Mouse (Mus musculus) forebrain, embryonic 16.5 days (tissue): ENCODE measurements around the gene Nudt16l1. TPM values are rescaled to one million over a fixed set of nuclear protein-coding genes. Genes with fewer than 3 reads are reported as not detected.

ENCODE experiments used
- ATAC-seq: fragments of 200-750 bp; cut with Nextera tagmentation; 2 replicates; pipeline ENCODE4 v1.8.0; 2017; ENCODE audit warnings: mild to moderate bottlenecking, moderate library complexity
- H3K27ac ChIP-seq: fragments of 300-500 bp; sonication (generic); 2 replicates; pipeline ENCODE4 v1.5.1; 2014; ENCODE audit warnings: low read length, control low read depth
- H3K27me3 ChIP-seq: fragments of 300-500 bp; sonication (generic); replicated peaks from 2 replicates; pipeline ENCODE4 v1.6.1; 2014; ENCODE audit warnings: low read length; ENCODE audit not compliant: control insufficient read depth, insufficient read depth
- H3K36me3 ChIP-seq: fragments of 300-500 bp; sonication (generic); 2 replicates; pipeline ENCODE4 v1.6.1; 2014; ENCODE audit not compliant: control insufficient read depth, insufficient read depth
- H3K4me1 ChIP-seq: fragments of 300-500 bp; sonication (generic); replicated peaks from 2 replicates; pipeline ENCODE4 v1.6.1; 2014; ENCODE audit warnings: low read length; ENCODE audit not compliant: control insufficient read depth, insufficient read depth
- H3K4me2 ChIP-seq: fragments of 300-500 bp; sonication (generic); 2 replicates; pipeline ENCODE4 v1.6.1; 2014; ENCODE audit warnings: mild to moderate bottlenecking, low read length, control low read depth
- H3K4me3 ChIP-seq: fragments of 300-500 bp; sonication (generic); replicated peaks from 2 replicates; pipeline ENCODE4 v1.5.1; 2014; ENCODE audit warnings: mild to moderate bottlenecking, low read length, control low read depth
- H3K9ac ChIP-seq: fragments of 300-500 bp; sonication (generic); replicated peaks from 2 replicates; pipeline ENCODE4 v1.6.1; 2014; ENCODE audit warnings: low read depth, low read length, control low read depth
- H3K9me3 ChIP-seq: fragments of 300-500 bp; sonication (generic); 2 replicates; pipeline ENCODE4 v1.6.1; 2016; ENCODE audit warnings: low read length; ENCODE audit not compliant: control insufficient read depth
- WGBS: fragments of 180-500 bp; shearing (Covaris S2); extraction: QIAGEN DNeasy Blood & Tissue Kit; methylation state at CpG from one replicate; pipeline ENCODE4 v1.1.7; 2014; 5-methylcytosine and 5-hydroxymethylcytosine counted together
- polyA plus RNA-seq: library from polyadenylated mRNA; unstranded; fragments of >200 nt; fragmentation: Nextera tagmentation; extraction: Ambion mirVana; gene quantifications from 2 replicates; pipeline ENCODE4 v1.2.1, GENCODE M21; 2015

The Nudt16l1 gene
- polyA plus RNA-seq, 1 experiment from 2014 or later, result 139 TPM

DNA sequence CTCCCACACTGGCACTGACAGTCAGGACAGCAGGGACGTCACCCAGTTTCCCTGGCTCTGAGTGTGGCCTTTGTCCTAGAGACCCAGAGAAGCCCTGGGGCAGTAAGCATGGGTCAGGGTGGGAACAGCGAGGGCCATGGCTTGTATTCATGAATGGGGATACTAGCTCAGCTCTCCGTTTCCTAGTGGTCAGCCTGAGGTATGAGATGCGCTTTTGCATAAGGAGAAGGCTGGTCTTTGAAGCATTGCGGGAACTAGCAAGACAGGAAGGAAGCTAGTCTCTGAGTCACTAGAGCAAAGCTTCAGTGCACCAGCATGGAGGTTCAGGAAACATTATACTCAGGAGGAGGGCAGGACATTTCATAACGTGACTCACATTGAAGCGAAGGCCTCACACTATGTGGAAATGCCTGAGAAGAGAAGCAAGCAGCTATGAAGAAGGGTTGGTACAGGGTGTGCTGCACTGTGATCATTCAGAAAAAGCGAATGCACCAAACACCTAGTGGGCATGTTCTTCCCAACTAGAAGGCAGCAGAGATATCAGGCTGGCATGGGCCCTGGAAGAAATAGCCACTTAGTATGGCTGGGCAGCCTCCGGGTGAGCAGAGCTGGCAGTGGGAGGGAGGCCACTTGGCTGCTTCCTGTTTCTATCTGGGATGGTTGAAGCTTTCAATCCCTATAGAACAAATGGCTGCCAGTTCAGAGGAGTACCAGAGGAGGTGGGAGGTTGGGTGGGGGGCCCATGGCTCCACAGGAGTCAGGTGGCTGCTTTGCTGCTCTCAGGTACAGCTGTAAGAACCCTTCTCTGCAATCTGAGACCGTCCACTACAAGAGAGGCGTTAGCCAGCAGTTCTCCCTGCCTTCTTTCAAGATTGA is 25.4 kb upstream of the Nudt16l1 start:
- no peak overlapping the region for H3K4me2 ChIP-seq
- H3K27me3 ChIP-seq, result no peaks in the 10 kb centered on the region
- H3K9me3 ChIP-seq, result no peaks in the 10 kb centered on the region
- H3K4me1 ChIP-seq, result no peaks in the 10 kb centered on the region
- no peak overlapping the region for H3K27ac ChIP-seq
- ATAC-seq, result no peak
- WGBS, result 78% methylated on average over 11 of the region's 11 CpGs
- no peak overlapping the region for H3K9ac ChIP-seq
- H3K36me3 ChIP-seq, result peaks cover 28% of the 10 kb centered on the region
- no peak overlapping the region for H3K4me3 ChIP-seq

- 36% methylated on average over 12 of the region's 12 CpGs for WGBS
- Histone ChIP-seq H3K4me1 (no peaks in the 10 kb centered on the region), H3K4me3 (no peak overlapping the region), H3K4me2 (no peak overlapping the region), H3K9ac (no peak overlapping the region), H3K27ac (no peak overlapping the region), H3K36me3 (peaks cover 28% of the 10 kb centered on the region), H3K9me3 (no peaks in the 10 kb centered on the region), H3K27me3 (no peaks in the 10 kb centered on the region)
- ATAC-seq, result peak; percentile 67
Measured at GRCm38 (mm10) chr16:4913783-4914735, 24.5 kb upstream of the Nudt16l1 start.

GRCm38 (mm10) chr16:4915931-4916330 is 22.6 kb upstream of the Nudt16l1 start:
- Histone ChIP-seq H3K36me3 (peaks cover 22% of the 10 kb centered on the region), H3K27ac (no peak overlapping the region), H3K9ac (no peak overlapping the region), H3K4me3 (no peak overlapping the region), H3K4me1 (no peaks in the 10 kb centered on the region), H3K9me3 (no peaks in the 10 kb centered on the region), H3K4me2 (no peak overlapping the region), H3K27me3 (no peaks in the 10 kb centered on the region)
- 89% methylated on average over 3 of the region's 3 CpGs for WGBS
- ATAC-seq, result no peak

- Histone ChIP-seq H3K4me3 (no peak overlapping the region), H3K4me1 (no peaks in the 10 kb centered on the region), H3K9ac (no peak overlapping the region), H3K27me3 (no peaks in the 10 kb centered on the region), H3K9me3 (no peaks in the 10 kb centered on the region), H3K36me3 (peaks cover 17% of the 10 kb centered on the region), H3K27ac (no peak overlapping the region), H3K4me2 (no peak overlapping the region)
- 83% methylated on average over 2 of the region's 2 CpGs for WGBS
- ATAC-seq, result no peak
Measured at GRCm38 (mm10) chr16:4916608-4917007, 22.0 kb upstream of the Nudt16l1 start.

DNA sequence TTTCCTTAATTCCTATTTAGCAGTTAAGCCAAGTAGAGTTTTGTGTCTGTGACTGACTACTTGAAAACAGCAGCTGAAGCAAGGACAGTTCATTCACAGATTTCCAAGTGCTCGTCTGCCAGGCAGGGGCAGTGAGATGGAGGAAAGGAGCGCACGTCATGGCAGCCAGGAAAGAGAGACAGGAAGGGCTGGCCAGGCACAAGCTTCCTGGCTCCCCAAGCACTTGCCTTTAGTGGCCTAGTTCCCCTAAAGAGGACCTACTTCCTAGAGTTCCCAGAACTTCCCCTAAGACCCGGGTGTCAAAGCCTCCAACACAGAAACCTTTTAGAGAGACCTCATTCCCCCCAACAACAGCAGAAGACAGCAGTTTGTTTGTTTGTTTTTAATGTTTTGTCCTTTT is 18.0 kb upstream of the Nudt16l1 start:
- no peak overlapping the region for H3K9ac ChIP-seq
- H3K27me3 ChIP-seq, result no peaks in the 10 kb centered on the region
- no peaks in the 10 kb centered on the region for H3K4me1 ChIP-seq
- H3K27ac ChIP-seq, result no peak overlapping the region
- no peak overlapping the region for H3K4me3 ChIP-seq
- H3K36me3 ChIP-seq, result peaks cover 25% of the 10 kb centered on the region
- WGBS, result 87% methylated on average over 4 of the region's 4 CpGs
- H3K4me2 ChIP-seq, result no peak overlapping the region
- H3K9me3 ChIP-seq, result no peaks in the 10 kb centered on the region
- ATAC-seq, result no peak

- ATAC-seq, result no peak
- no peak overlapping the region for H3K9ac ChIP-seq
- WGBS, result 92% methylated on average over 6 of the region's 6 CpGs
- no peaks in the 10 kb centered on the region for H3K27me3 ChIP-seq
- peaks cover 15% of the 10 kb centered on the region for H3K36me3 ChIP-seq
- no peak overlapping the region for H3K4me2 ChIP-seq
- H3K27ac ChIP-seq, result no peak overlapping the region
- H3K9me3 ChIP-seq, result no peaks in the 10 kb centered on the region
- no peaks in the 10 kb centered on the region for H3K4me1 ChIP-seq
- no peak overlapping the region for H3K4me3 ChIP-seq
Measured at GRCm38 (mm10) chr16:4922481-4922880, 16.1 kb upstream of the Nudt16l1 start.

DNA sequence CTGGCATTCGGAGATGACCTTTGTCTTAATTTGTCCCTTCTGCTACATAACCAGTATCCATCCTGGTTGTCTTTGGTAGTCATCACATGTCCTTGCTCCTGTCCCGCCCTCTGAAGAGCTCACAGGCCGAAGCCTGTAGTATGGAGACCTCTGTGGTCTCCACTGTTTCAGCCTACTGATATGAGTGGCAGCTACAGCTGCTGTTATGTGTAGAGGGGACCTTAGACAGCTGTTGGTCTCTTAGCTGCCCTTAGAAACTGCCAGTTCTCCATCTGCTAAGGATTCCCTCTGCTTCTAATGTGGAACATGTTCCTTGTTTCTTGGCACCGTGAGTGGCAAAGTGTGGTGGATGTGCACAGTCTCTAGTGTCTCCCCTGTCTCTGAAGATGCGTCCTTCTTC is 14.6 kb upstream of the Nudt16l1 start:
- WGBS, result 94% methylated on average over 5 of the region's 5 CpGs
- Histone ChIP-seq H3K4me2 (no peak overlapping the region), H3K9ac (no peak overlapping the region), H3K27ac (no peak overlapping the region), H3K9me3 (no peaks in the 10 kb centered on the region), H3K36me3 (peaks cover 21% of the 10 kb centered on the region), H3K4me1 (no peaks in the 10 kb centered on the region), H3K27me3 (no peaks in the 10 kb centered on the region), H3K4me3 (no peak overlapping the region)
- ATAC-seq, result no peak

- no peak overlapping the region for H3K4me3 ChIP-seq
- H3K27ac ChIP-seq, result no peak overlapping the region
- 96% methylated on average over 7 of the region's 7 CpGs for WGBS
- ATAC-seq, result no peak
- no peak overlapping the region for H3K9ac ChIP-seq
- no peaks in the 10 kb centered on the region for H3K4me1 ChIP-seq
- no peaks in the 10 kb centered on the region for H3K9me3 ChIP-seq
- peaks cover 30% of the 10 kb centered on the region for H3K36me3 ChIP-seq
- H3K27me3 ChIP-seq, result no peaks in the 10 kb centered on the region
- H3K4me2 ChIP-seq, result no peak overlapping the region
Measured at GRCm38 (mm10) chr16:4927967-4928366, 10.6 kb upstream of the Nudt16l1 start.

DNA sequence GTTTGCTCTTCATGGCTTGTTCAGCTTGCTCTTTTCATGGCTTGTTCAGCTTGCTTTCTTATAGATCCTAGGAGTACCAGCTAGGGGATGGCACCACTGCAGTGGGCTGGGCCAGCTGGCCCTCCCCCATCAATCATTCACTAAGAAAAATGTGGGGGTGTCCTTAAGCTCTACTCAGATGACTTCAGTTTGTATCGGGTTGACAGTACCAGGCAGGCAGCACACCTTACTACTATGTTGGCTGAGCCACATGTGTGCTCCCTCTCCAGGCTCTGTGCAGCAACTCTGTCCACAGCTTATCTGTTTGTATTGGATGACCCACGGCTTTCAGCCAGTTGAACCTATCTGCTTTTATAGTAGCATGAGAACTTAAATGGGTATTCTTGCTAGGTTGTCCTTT is 10.1 kb upstream of the Nudt16l1 start:
- no peak overlapping the region for H3K4me2 ChIP-seq
- no peak for ATAC-seq
- 94% methylated on average over 2 of the region's 2 CpGs for WGBS
- H3K4me1 ChIP-seq, result no peaks in the 10 kb centered on the region
- no peak overlapping the region for H3K4me3 ChIP-seq
- no peaks in the 10 kb centered on the region for H3K27me3 ChIP-seq
- no peaks in the 10 kb centered on the region for H3K9me3 ChIP-seq
- peaks cover 30% of the 10 kb centered on the region for H3K36me3 ChIP-seq
- H3K27ac ChIP-seq, result no peak overlapping the region
- no peak overlapping the region for H3K9ac ChIP-seq
